In the genomic region with DNA sequence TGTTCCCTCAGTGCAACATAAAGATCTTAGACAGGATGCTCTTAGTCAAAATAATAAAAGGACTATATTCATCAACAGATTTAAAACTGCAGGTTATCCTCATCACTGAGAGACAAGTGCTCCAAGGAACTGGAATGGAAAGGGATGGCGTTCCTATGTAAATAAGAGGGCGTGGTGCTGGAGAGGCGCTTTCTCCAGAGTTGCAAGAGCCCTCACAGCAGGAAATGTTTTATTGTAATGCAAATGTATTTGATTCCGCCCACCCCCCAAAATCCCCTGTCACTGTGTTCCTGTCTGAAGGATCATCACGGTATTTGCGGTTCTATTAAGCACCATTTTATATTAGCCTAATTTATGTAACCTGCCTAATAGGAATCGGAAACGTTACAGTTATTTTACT, we compare ENCODE assay signal across 11 mouse cellular contexts.
A peak's percentile ranks its signal among the peaks of the same experiment; 100 is the strongest.
DNase-seq lines count a peak whose midpoint lies in the region; ATAC-seq and TF ChIP-seq lines count a peak whose summit lies in the region.
"Had no signal": no experiment of that assay in that cellular context is flagged by ENCODE, and none has a peak within 500 bp of the region (broad histone marks: within the 10 kb centered on the region; RNA-seq: fewer than 3 reads in every experiment).

No protein-coding gene starts in this region.

- 9% methylated on average over 8 of the region's 8 CpGs for WGBS in heart, embryonic 10.5 days
- 7% methylated on average over 8 of the region's 8 CpGs for WGBS in lung, postnatal 0 days
- WGBS in hindbrain, embryonic 14.5 days: 1% methylated on average over 8 of the region's 8 CpGs

- no peak for DNase-seq in heart, embryonic 10.5 days (ENCODE audit: low spot score)
- no peak for DNase-seq in heart, postnatal 4 days
- peak; percentile 10 for DNase-seq in lung, postnatal 0 days (ENCODE audit: low spot score)
- no peak for DNase-seq in lung, postnatal 4 days
- peak; percentile 44 for DNase-seq in hindbrain, embryonic 14.5 days (ENCODE audit: low spot score)
- DNase-seq in retina, postnatal 1 day: peak; percentile 69
- DNase-seq in thymus, postnatal 4 days: no peak
- no peak for DNase-seq in frontal cortex, postnatal 10 days (ENCODE audit: low spot score in 2 of 2)
- DNase-seq: cerebellum, adult 8-10 months; gastrocnemius, postnatal 10 days had no signal

- H3K4me2 ChIP-seq in lung, postnatal 0 days (replicated peaks; ENCODE audit: low read depth, low read length): no peak overlapping the region
- peak overlapping the region; percentile 48 for H3K4me2 ChIP-seq in hindbrain, embryonic 14.5 days (replicated peaks)

- no peaks in the 10 kb centered on the region for H3K9me3 ChIP-seq in heart, embryonic 10.5 days
- H3K9me3 ChIP-seq in lung, postnatal 0 days (ENCODE audit: low read length): no peaks in the 10 kb centered on the region
- H3K9me3 ChIP-seq in hindbrain, embryonic 14.5 days (ENCODE audit: control insufficient read depth, low read length): no peaks in the 10 kb centered on the region

- no peak overlapping the region for H3K27ac ChIP-seq in heart, embryonic 10.5 days
- H3K27ac ChIP-seq in lung, postnatal 0 days (ENCODE audit: low read length): no peak overlapping the region
- H3K27ac ChIP-seq in hindbrain, embryonic 14.5 days: peak overlapping the region; percentile 1; the same call in 1 of the 2 replicates
- H3K27ac ChIP-seq: macrophage had no signal

- no peak for ATAC-seq in lung, postnatal 0 days
- peak; percentile 38; the same call in 1 of the 2 replicates for ATAC-seq in hindbrain, embryonic 14.5 days (ENCODE audit: low FRiP score)

- no peaks in the 10 kb centered on the region for H3K27me3 ChIP-seq in heart, embryonic 10.5 days (ENCODE audit: insufficient read depth, poor library complexity, severe bottlenecking)
- H3K27me3 ChIP-seq in lung, postnatal 0 days (replicated peaks; ENCODE audit: insufficient read depth, low read length): no peaks in the 10 kb centered on the region
- H3K27me3 ChIP-seq in hindbrain, embryonic 14.5 days (ENCODE audit: control insufficient read depth, insufficient read depth, low read length): no peaks in the 10 kb centered on the region

- no peak for TF ChIP-seq EP300 in lung, postnatal 0 days (IDR thresholded peaks at IDR 0.05)

- peak overlapping the region; percentile 43 for H3K4me3 ChIP-seq in heart, embryonic 10.5 days
- no peak overlapping the region for H3K4me3 ChIP-seq in lung, postnatal 0 days (ENCODE audit: low read depth, low read length)
- H3K4me3 ChIP-seq in hindbrain, embryonic 14.5 days (replicated peaks; ENCODE audit: low read length): peak overlapping the region; percentile 9; the same call in 1 of the 2 replicates

- no peaks in the 10 kb centered on the region for H3K36me3 ChIP-seq in heart, embryonic 10.5 days
- no peaks in the 10 kb centered on the region for H3K36me3 ChIP-seq in lung, postnatal 0 days (ENCODE audit: insufficient read depth, low read length)
- H3K36me3 ChIP-seq in hindbrain, embryonic 14.5 days (replicated peaks; ENCODE audit: control insufficient read depth, insufficient read depth): no peaks in the 10 kb centered on the region

- H3K9ac ChIP-seq in lung, postnatal 0 days (replicated peaks; ENCODE audit: low read depth): no peak overlapping the region
- H3K9ac ChIP-seq in hindbrain, embryonic 14.5 days: peak overlapping the region; percentile 13; the same call in 1 of the 2 replicates

- no peaks in the 10 kb centered on the region for H3K4me1 ChIP-seq in heart, embryonic 10.5 days
- H3K4me1 ChIP-seq in lung, postnatal 0 days (ENCODE audit: insufficient read depth, low read depth, low read length): no peaks in the 10 kb centered on the region
- H3K4me1 ChIP-seq in hindbrain, embryonic 14.5 days (replicated peaks; ENCODE audit: control insufficient read depth, insufficient read depth, low read length): peaks cover 18% of the 10 kb centered on the region; the same call in 1 of the 2 replicates

- no peak for TF ChIP-seq CTCF in lung, postnatal 0 days (IDR thresholded peaks at IDR 0.05)

Comparison
In these comparisons a context has a peak if more than half of its experiments do, and no peak if none do; other contexts are left out.
1. DNase-seq: peak in lung, postnatal 0 days (single experiment), hindbrain, embryonic 14.5 days (single experiment) and retina, postnatal 1 day (single experiment); none in heart, embryonic 10.5 days (single experiment), heart, postnatal 4 days (single experiment), lung, postnatal 4 days (0 of 2), thymus, postnatal 4 days (single experiment) and frontal cortex, postnatal 10 days (0 of 2).